Mouse (Mus musculus) G1E (cell line): ENCODE results near the gene Triobp. TPM values are rescaled to one million over a fixed set of nuclear protein-coding genes. Genes with fewer than 3 reads are reported as not detected.

Experiments used
- ATAC-seq: 2 replicates; pipeline ENCODE4 v1.8.0; 2016; ENCODE audit warnings: mild to moderate bottlenecking; ENCODE audit not compliant: insufficient number of reproducible peaks, poor library complexity, low FRiP score, severe bottlenecking; ENCODE audit errors: extremely low read depth
- DNase-seq: peaks from one replicate; pipeline ENCODE4 v3.0.0; 2012; ENCODE audit warnings: low spot score
- H3K27me3 ChIP-seq: 2 replicates; pipeline ENCODE4 v1.6.1; 2012; ENCODE audit warnings: mild to moderate bottlenecking, low read length, inconsistent platforms; ENCODE audit not compliant: insufficient read depth
- H3K36me3 ChIP-seq: replicated peaks from 2 replicates; pipeline ENCODE3; 2012; ENCODE audit warnings: mild to moderate bottlenecking, inconsistent platforms
- H3K4me1 ChIP-seq: 2 replicates; pipeline ENCODE4 v1.6.1; 2012; ENCODE audit warnings: low read depth, low read length, inconsistent platforms, mixed read lengths; ENCODE audit not compliant: insufficient read depth
- H3K4me3 ChIP-seq: 2 replicates; pipeline ENCODE4 v1.5.1; 2012; ENCODE audit warnings: low read depth, mild to moderate bottlenecking, inconsistent platforms, low read length, moderate library complexity, mixed read lengths
- H3K9me3 ChIP-seq: replicated peaks from 2 replicates; pipeline ENCODE4 v1.6.1; 2012; ENCODE audit warnings: inconsistent platforms
- CTCF ChIP-seq: IDR thresholded peaks from 2 replicates; pipeline ENCODE4 v1.5.1; 2012; ENCODE audit warnings: low read depth, low read length, inconsistent platforms, mixed read lengths
- GATA1 ChIP-seq: IDR thresholded peaks from 2 replicates; pipeline ENCODE4 v1.6.1; 2012; ENCODE audit warnings: borderline replicate concordance, low read length, inconsistent platforms, mixed read lengths
- GATA2 ChIP-seq: IDR thresholded peaks from 2 replicates; pipeline ENCODE4 v1.6.1; 2012; ENCODE audit warnings: low read depth, low read length, inconsistent platforms, borderline replicate concordance
- POLR2AphosphoS5 ChIP-seq: IDR thresholded peaks from 2 replicates; pipeline ENCODE4 v1.6.1; 2012; ENCODE audit warnings: low read depth, low read length, inconsistent platforms; ENCODE audit not compliant: insufficient replicate concordance
- TAL1 ChIP-seq: conservative IDR thresholded peaks from 2 replicates; pipeline ENCODE4 v1.6.1; 2012; ENCODE audit warnings: low read depth, low read length, inconsistent platforms, mixed read lengths
- polyA plus RNA-seq: library from polyadenylated mRNA; stranded (reverse); fragments of >175 nt; gene quantifications from 2 replicates; pipeline ENCODE4 v1.2.3, GENCODE M21; 2012
- total RNA-seq, 2 experiments: library from RNA; stranded (forward) in 1 of 2; stranded (reverse) in 1 of 2; fragments of 200-1000 nt in 1 of 2; fragments of >200 nt in 1 of 2; fragmentation: Nextera tagmentation in 1 of 2; gene quantifications; 2 replicates each; pipeline ENCODE4 v1.2.3; 2014 to 2017

The Triobp gene
- total and polyA plus RNA-seq, 3 experiments, result 24.4 to 67.0 (median 42.5) TPM

DNA sequence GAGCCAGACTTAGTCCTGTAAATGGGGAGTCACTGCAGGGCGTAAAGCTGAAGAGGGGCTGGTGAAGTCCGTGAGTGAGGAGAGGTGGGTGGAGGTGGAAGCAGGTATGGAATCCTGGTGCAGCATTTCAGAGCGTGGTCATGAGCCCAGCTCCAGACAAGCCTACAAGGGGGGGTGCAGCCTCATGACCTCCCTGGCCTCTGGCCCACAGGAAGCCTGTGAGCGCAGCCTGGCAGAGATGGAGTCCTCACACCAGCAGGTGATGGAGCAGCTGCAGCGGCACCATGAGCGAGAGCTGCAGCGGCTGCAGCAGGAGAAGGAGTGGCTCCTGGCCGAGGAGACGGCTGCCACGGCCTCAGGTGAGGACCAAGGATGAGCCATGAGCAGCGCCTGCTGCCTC, 52.1 kb downstream of the Triobp start:
- no peak overlapping the region for H3K4me3 ChIP-seq
- TF ChIP-seq CTCF (no peak), GATA2 (no peak), TAL1 (no peak), POLR2AphosphoS5 (no peak), GATA1 (no peak)
- H3K9me3 ChIP-seq, result no peaks in the 10 kb centered on the region
- no peaks in the 10 kb centered on the region; the same call in 1 of the 2 replicates for H3K4me1 ChIP-seq
- no peaks in the 10 kb centered on the region for H3K27me3 ChIP-seq
- ATAC-seq, result no peak
- DNase-seq, result no peak
- peaks cover 95% of the 10 kb centered on the region for H3K36me3 ChIP-seq

DNA sequence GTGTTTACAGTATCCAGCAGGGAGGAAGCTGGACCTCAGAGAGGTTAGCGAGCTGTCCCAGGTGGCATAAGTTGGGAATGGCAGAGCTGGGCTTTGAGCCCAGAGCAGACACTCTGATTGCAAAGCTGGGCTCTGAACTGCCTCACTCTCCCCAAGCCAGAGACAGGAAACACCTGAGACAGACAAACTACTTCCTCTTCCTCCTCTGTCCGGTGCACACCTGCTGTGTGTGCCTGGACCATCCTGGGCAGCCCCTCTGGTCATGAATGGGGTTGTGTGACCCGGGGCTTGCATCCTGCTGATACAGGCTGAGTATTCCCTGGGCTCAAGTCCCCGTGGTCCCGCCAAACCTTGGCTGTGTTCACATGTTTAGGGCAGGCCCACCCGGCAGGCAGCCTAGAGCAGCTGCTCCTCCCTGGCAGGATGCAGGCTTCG, 52.9 kb downstream of the Triobp start:
- ATAC-seq, result no peak
- peaks cover 95% of the 10 kb centered on the region for H3K36me3 ChIP-seq

DNA sequence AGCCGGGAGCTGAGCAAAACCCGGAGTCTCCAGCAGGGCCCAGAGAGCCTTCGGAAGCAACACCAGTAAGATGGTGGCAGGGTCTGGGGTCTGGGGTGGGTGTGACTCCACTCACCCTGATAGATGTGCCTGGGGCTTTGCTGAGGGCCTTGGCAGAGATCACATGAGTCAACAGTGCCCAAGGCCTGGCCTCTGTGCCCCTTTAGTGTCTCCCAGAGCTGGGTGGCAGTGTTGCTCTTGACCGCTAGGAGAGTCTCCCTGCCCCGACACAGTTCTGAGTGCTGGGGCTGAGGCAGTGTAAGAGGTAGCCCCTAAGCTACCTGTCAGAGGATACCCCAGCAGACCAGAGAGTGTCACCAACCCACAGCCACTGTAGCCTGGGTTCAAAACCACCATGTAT, 54.0 kb downstream of the Triobp start:
- TF ChIP-seq POLR2AphosphoS5, result no peak
- TF ChIP-seq TAL1, result no peak
- no peak for TF ChIP-seq GATA2
- TF ChIP-seq GATA1, result no peak
- no peak for TF ChIP-seq CTCF
- DNase-seq, result no peak
- no peak for ATAC-seq

More for the DNA sequence above, 52.9 kb downstream of the Triobp start:
- Histone ChIP-seq H3K27me3 (no peaks in the 10 kb centered on the region), H3K4me3 (no peak overlapping the region), H3K4me1 (no peaks in the 10 kb centered on the region; the same call in 1 of the 2 replicates), H3K9me3 (no peaks in the 10 kb centered on the region)
- DNase-seq, result no peak
- no peak for TF ChIP-seq CTCF
- no peak for TF ChIP-seq GATA1
- no peak for TF ChIP-seq POLR2AphosphoS5
- no peak for TF ChIP-seq GATA2
- TF ChIP-seq TAL1, result no peak

DNA sequence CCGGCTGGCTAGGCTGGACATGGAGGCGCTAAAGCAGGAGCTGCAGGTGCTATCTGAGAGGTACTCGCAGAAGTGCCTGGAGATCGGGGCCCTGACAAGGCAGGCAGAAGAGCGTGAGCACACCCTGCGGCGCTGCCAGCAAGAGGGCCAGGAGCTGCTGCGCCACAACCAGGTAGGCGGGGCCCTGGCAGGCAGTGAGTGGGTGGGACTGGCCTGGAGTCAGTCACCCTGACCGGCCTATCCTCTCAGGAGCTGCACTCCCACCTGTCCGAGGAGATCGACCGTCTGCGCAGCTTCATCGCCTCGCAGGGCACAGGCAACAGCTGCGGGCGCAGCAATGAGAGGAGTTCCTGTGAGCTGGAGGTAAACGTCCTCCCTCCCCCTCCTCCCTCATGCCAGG, 54.5 kb downstream of the Triobp start:
- H3K27me3 ChIP-seq, result no peaks in the 10 kb centered on the region
- no peak overlapping the region for H3K4me3 ChIP-seq
- DNase-seq (no peak), ATAC-seq (no peak)
- TF ChIP-seq GATA2 (no peak), TAL1 (no peak), CTCF (no peak), GATA1 (no peak), POLR2AphosphoS5 (no peak)
- no peaks in the 10 kb centered on the region for H3K9me3 ChIP-seq
- H3K36me3 ChIP-seq, result peaks cover 96% of the 10 kb centered on the region
- H3K4me1 ChIP-seq, result no peaks in the 10 kb centered on the region

More for the DNA sequence above, 54.0 kb downstream of the Triobp start:
- Histone ChIP-seq H3K36me3 (peaks cover 94% of the 10 kb centered on the region), H3K4me3 (no peak overlapping the region), H3K4me1 (no peaks in the 10 kb centered on the region; the same call in 1 of the 2 replicates), H3K9me3 (no peaks in the 10 kb centered on the region), H3K27me3 (no peaks in the 10 kb centered on the region)

DNA sequence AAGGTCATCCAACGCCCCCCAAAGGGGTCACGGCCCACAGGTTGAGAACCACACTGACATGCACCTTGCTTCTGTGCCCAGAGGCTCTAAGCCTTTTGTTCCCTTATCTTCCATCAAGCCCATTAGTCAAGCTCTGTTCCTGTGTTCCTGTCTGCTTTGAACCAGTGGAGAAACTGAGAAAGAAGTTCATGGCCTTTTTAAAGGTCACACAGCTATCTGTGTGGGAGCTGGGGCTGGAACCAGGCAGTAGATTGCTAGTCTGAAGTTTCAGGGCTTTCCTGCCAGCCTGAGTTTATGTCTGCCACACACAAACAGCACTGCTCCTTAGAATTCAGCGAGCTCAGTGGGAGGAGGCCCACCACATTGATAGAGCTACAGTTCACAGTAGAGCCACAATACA, 55.6 kb downstream of the Triobp start:
- TF ChIP-seq GATA1 (no peak), CTCF (no peak), POLR2AphosphoS5 (no peak)
- peaks cover 87% of the 10 kb centered on the region for H3K36me3 ChIP-seq
- H3K27me3 ChIP-seq, result no peaks in the 10 kb centered on the region
- H3K9me3 ChIP-seq, result no peaks in the 10 kb centered on the region
- no peak overlapping the region for H3K4me3 ChIP-seq
- no peak for ATAC-seq
- H3K4me1 ChIP-seq, result no peaks in the 10 kb centered on the region
- DNase-seq, result no peak

DNA sequence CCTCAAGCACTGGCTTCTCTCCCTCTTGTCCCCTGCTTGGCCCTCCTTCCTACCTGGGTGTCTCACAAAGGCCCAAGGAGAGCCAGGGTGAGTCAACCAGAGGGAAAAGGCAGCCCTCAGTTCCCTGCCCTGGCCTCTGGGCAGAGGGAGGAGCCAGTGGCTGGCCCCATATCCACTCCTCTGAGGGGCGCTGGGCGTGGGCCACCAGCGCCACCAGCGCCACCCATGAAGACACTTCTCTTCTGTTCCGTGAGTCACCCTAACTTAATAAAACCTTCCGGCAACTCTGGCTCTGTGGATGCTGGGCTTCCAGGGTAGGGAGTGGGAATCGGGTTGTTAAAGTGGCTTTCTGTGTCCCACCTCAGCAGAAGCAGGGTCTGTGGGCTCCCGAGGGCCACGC, 58.1 kb downstream of the Triobp start:
- no peak for ATAC-seq
- Histone ChIP-seq H3K4me3 (no peak overlapping the region), H3K4me1 (no peaks in the 10 kb centered on the region), H3K9me3 (no peaks in the 10 kb centered on the region), H3K36me3 (peaks cover 63% of the 10 kb centered on the region), H3K27me3 (no peaks in the 10 kb centered on the region; the same call in 1 of the 2 replicates)
- TF ChIP-seq TAL1 (no peak), GATA2 (no peak), CTCF (no peak), POLR2AphosphoS5 (no peak), GATA1 (no peak)
- DNase-seq, result no peak
